Mouse (Mus musculus): Measurements from ENCODE around the gene Stac2. TPM values are rescaled to one million over a fixed set of nuclear protein-coding genes. Genes with fewer than 3 reads are reported as not detected.

Gene Stac2
- polyA plus RNA-seq, 1 experiment = 5.5 TPM

DNA sequence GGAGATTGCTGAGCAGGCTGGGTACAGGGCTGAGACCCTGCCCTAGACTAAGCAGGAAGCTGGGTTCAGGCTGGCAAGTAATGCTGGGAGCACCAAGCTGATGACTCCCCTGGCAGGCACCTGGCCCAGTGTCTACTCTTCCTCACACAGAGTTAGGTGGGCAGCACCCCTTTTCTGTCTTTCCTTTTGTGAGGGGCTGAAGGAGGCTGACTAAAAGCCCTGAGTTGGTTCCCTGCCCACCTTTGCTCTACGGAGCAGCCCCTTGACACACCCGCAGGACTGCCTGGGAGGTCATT is 2.8 kb downstream of the Stac2 start:
- no peak for DNase-seq (ENCODE audit: low read depth)
- TF ChIP-seq POLR2A (IDR thresholded peaks at IDR 0.05; ENCODE audit: borderline replicate concordance, extremely low read depth, insufficient read depth, insufficient read length, poor library complexity, severe bottlenecking) (no peak), CTCF (IDR thresholded peaks at IDR 0.05; ENCODE audit: borderline replicate concordance, extremely low read depth, insufficient read depth, insufficient read length) (no peak)

DNA sequence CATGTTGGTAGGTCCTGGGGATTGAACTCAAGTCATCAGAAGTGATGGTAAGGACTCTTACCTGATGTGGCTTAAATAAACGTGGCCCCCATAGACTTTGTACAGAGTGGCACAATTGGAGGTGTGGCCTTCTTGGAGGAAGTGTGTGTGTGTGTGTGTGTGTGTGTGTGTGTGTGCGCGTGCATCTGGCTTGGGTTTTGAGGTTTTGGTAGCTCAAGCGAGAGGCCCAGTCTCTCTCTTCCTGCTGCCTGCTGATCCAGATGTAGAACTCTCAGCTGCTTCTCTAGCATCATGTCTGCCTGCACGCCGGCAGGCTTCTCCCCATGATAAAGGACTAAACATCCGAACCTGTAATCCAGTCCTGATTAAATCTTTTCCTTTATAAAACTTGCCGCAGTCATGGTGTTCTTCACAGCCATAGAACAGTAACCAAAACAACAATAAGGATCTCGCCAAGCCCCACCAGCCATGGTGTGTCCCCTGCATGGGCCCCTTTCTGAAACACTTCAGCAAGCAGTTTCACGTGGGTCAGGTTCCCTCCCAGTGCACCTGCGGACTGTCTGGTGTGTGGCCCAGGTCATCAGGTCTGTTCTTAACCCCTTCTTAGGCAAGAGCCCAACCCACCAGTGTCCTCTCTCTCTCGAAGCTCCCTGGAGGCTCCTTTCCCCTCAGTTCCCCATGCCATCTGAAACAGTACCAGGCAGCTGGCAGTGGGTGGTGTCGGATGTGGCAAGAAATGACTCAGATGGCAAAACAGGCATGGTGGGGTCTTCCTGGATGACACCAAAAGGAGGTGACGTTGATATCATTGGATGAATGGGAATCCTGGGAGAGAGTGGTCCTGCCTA is 3.4 kb downstream of the Stac2 start:
- DNase-seq (ENCODE audit: low read depth) = no peak
- TF ChIP-seq POLR2A (IDR thresholded peaks at IDR 0.05; ENCODE audit: borderline replicate concordance, extremely low read depth, insufficient read depth, insufficient read length, poor library complexity, severe bottlenecking) (no peak), CTCF (IDR thresholded peaks at IDR 0.05; ENCODE audit: borderline replicate concordance, extremely low read depth, insufficient read depth, insufficient read length) (no peak)

DNA sequence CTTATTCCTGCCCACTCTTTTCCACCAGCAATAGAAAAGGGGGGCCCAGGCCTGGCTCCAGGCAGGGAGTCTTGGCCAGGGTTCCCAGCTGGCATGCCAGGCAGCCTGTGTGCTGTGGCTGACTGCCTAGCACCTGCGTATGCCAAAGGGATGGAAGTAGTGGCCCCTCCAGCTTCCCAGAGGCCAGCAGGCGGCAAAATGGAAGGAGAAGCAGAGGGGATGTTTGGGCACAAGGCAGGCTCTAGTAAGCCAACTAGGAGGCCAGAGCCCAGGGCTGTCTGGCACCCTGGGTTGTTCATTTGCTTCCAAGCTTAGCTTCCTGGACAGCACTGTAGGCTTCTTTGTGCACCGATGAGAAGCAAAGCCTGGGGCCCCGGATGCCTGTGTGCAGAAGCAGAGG is 5.5 kb downstream of the Stac2 start:
- TF ChIP-seq POLR2A (IDR thresholded peaks at IDR 0.05; ENCODE audit: borderline replicate concordance, extremely low read depth, insufficient read depth, insufficient read length, poor library complexity, severe bottlenecking) = no peak
- TF ChIP-seq CTCF (IDR thresholded peaks at IDR 0.05; ENCODE audit: borderline replicate concordance, extremely low read depth, insufficient read depth, insufficient read length) = no peak
- DNase-seq (ENCODE audit: low read depth) = peak; percentile 75

DNA sequence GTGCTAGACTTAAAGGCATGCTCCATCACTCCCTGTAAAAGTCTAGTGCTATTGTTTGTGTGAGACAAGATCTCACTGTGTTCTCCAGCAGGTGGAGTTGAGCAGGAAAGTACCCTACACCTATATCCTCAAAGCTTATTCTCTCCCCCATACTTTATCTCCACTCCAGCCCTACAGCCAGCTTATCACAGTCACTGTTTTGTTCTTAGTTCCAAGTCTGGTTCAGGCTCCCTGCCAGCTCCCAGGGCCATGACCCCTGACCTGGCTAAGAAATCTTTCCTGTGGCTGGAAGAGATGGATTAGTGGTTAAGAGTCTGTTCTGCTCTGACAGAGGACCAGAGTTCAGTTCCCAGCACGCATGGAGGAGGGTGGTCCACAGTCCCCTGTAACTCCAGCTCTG is 6.8 kb downstream of the Stac2 start:
- DNase-seq (ENCODE audit: low read depth) = no peak
- TF ChIP-seq CTCF (IDR thresholded peaks at IDR 0.05; ENCODE audit: borderline replicate concordance, extremely low read depth, insufficient read depth, insufficient read length) (no peak), POLR2A (IDR thresholded peaks at IDR 0.05; ENCODE audit: borderline replicate concordance, extremely low read depth, insufficient read depth, insufficient read length, poor library complexity, severe bottlenecking) (no peak)

DNA sequence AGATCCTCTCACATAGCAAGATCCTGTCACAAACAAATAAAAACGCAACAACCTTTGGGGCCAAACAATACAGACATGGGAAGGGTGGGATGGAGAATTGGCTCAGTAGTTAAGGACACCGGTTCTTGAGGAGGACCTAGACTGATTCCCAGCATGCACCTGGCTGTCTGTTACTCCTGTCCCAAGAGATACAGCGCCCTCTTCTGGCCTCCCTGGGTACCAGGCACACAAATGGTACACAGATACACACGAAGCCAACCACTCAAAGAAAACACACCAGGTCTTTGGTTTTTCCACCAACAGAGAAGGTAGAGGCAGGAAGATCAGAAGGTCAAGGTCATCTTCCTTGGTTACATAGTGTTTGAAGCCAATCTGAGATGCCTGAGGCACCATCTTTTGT is 7.7 kb downstream of the Stac2 start:
- TF ChIP-seq CTCF (IDR thresholded peaks at IDR 0.05; ENCODE audit: borderline replicate concordance, extremely low read depth, insufficient read depth, insufficient read length) (no peak), POLR2A (IDR thresholded peaks at IDR 0.05; ENCODE audit: borderline replicate concordance, extremely low read depth, insufficient read depth, insufficient read length, poor library complexity, severe bottlenecking) (no peak)
- DNase-seq (ENCODE audit: low read depth) = no peak

DNA sequence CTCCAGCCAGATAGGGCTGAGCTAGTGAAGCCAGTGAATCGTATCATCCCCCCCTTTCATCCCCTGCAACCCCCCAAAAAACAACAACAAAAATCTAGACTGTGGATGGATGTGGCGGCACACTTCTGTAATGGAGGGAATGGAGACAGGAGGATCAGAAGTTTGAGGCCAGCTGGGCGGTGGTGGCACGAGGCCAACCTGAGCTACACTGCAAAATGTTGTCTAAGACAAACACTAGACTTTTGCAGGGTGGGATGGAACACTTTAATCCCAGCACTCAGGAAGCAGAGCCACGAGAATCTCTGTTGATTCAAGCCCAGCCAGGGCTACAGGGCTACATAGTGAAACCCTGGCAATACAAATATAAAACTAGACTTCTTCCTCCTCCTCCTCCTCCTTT is 9.2 kb downstream of the Stac2 start:
- no peak for TF ChIP-seq CTCF (IDR thresholded peaks at IDR 0.05; ENCODE audit: borderline replicate concordance, extremely low read depth, insufficient read depth, insufficient read length)
- no peak for TF ChIP-seq POLR2A (IDR thresholded peaks at IDR 0.05; ENCODE audit: borderline replicate concordance, extremely low read depth, insufficient read depth, insufficient read length, poor library complexity, severe bottlenecking)
- no peak for DNase-seq (ENCODE audit: low read depth)

GRCm38 (mm10) chr11:98042741-98043140 is 10.5 kb downstream of the Stac2 start:
- TF ChIP-seq POLR2A (IDR thresholded peaks at IDR 0.05; ENCODE audit: borderline replicate concordance, extremely low read depth, insufficient read depth, insufficient read length, poor library complexity, severe bottlenecking) (no peak), CTCF (IDR thresholded peaks at IDR 0.05; ENCODE audit: borderline replicate concordance, extremely low read depth, insufficient read depth, insufficient read length) (no peak)
- no peak for DNase-seq (ENCODE audit: low read depth)

DNA sequence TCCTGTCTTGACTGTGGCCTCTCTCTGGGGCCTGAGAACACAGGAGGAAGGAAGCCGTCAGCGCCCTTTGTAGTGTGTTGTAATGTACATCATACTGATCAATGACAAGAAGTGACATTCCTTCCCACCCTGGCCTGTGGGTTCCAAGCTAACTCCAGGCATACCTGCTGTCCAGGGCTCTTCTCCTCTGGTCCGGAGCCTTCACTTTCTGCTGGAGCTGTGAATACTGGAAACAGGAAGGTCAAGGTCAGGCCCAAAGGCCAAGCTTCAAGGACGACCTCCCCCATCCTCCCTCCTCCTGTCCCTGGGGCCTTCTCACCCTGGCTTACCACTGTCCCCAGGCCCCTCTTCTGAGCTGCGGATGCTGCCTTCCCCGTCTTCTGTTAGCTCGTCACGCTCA is 12.3 kb downstream of the Stac2 start:
- TF ChIP-seq CTCF (IDR thresholded peaks at IDR 0.05; ENCODE audit: borderline replicate concordance, extremely low read depth, insufficient read depth, insufficient read length) = no peak
- DNase-seq (ENCODE audit: low read depth) = no peak

GRCm38 (mm10) chr11:98037871-98038270 is 15.4 kb downstream of the Stac2 start:
- no peak for TF ChIP-seq CTCF (IDR thresholded peaks at IDR 0.05; ENCODE audit: borderline replicate concordance, extremely low read depth, insufficient read depth, insufficient read length)
- no peak for TF ChIP-seq POLR2A (IDR thresholded peaks at IDR 0.05; ENCODE audit: borderline replicate concordance, extremely low read depth, insufficient read depth, insufficient read length, poor library complexity, severe bottlenecking)
- peak; percentile 19 for DNase-seq (ENCODE audit: low read depth)

DNA sequence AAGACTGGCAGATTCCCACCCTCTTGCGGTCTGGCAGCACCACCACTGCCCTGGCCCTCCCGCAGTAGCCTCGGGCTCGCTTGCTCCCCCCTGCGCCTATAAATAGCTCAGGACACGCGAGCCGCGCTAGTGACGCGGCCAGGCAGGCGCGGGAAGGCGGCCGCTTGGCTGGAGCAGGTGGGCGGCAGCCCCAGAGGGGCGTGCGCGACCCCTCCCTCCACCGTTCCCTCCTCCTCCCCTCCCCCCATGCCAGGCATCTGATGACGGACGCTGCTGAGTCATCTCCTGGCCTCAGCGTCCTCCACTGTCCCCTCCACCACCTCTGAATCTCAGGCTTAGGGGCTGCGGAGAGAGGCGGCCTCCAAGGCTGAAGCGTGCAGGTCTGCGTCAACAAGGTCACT is 17.3 kb downstream of the Stac2 start:
- TF ChIP-seq CTCF (IDR thresholded peaks at IDR 0.05; ENCODE audit: borderline replicate concordance, extremely low read depth, insufficient read depth, insufficient read length) (no peak), POLR2A (IDR thresholded peaks at IDR 0.05; ENCODE audit: borderline replicate concordance, extremely low read depth, insufficient read depth, insufficient read length, poor library complexity, severe bottlenecking) (no peak)

DNA sequence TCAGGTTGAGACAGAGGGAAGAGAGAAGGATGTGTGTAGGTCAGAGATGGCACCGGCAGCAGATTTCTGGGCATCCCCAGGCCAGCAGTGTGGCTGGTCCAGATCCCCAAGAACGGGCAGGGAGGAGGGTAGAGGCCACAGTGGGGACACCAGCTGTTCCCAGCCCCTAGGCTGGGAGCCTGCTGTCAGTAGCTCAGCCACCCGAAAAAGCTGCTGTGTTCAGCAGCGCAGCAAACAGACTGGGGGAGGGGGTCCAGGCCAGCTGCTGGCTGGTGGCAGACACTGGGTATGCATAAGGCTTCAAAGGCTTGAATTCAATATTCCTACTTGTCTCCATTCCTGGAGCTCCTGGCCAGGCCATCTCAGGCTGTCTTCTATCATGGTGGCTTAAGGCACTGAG is 18.4 kb downstream of the Stac2 start:
- no peak for TF ChIP-seq POLR2A (IDR thresholded peaks at IDR 0.05; ENCODE audit: borderline replicate concordance, extremely low read depth, insufficient read depth, insufficient read length, poor library complexity, severe bottlenecking)
- TF ChIP-seq CTCF (IDR thresholded peaks at IDR 0.05; ENCODE audit: borderline replicate concordance, extremely low read depth, insufficient read depth, insufficient read length) = no peak
- peak; percentile 78 for DNase-seq (ENCODE audit: low read depth)

More for the DNA sequence above, 17.3 kb downstream of the Stac2 start:
- peak; percentile 76 for DNase-seq (ENCODE audit: low read depth)

- no peak for DNase-seq (ENCODE audit: low read depth)
- TF ChIP-seq CTCF (IDR thresholded peaks at IDR 0.05; ENCODE audit: borderline replicate concordance, extremely low read depth, insufficient read depth, insufficient read length) = no peak
Observed at GRCm38 (mm10) chr11:98034061-98034460, 19.2 kb downstream of the Stac2 start.
